Mouse (Mus musculus) cerebellum, adult 2 months (tissue): ENCODE data around the gene Msh3.

Experiments used
- CTCF ChIP-seq: fragments of 200-500 bp; IDR thresholded peaks from 2 replicates; pipeline ENCODE4 v1.5.1; 2011; ENCODE audit warnings: low read depth, mild to moderate bottlenecking, control low read depth, low read length, moderate library complexity, borderline replicate concordance; ENCODE audit not compliant: insufficient read depth
- POLR2A ChIP-seq: fragments of 200-500 bp; IDR thresholded peaks from 2 replicates; pipeline ENCODE4 v1.6.1; 2011; ENCODE audit warnings: low read length, control low read depth, borderline replicate concordance; ENCODE audit not compliant: insufficient read depth

GRCm38 (mm10) chr13:92244731-92245130, 110.1 kb downstream of the Msh3 start:
- no peak for TF ChIP-seq POLR2A
- TF ChIP-seq CTCF, result no peak
